Mouse (Mus musculus): Measurements from ENCODE around the gene 1700001C02Rik. TPM values are rescaled to one million over a fixed set of nuclear protein-coding genes. Genes with fewer than 3 reads are reported as not detected.

Gene 1700001C02Rik
- polyA plus RNA-seq, 1 experiment from 2014 or later = not detected

DNA sequence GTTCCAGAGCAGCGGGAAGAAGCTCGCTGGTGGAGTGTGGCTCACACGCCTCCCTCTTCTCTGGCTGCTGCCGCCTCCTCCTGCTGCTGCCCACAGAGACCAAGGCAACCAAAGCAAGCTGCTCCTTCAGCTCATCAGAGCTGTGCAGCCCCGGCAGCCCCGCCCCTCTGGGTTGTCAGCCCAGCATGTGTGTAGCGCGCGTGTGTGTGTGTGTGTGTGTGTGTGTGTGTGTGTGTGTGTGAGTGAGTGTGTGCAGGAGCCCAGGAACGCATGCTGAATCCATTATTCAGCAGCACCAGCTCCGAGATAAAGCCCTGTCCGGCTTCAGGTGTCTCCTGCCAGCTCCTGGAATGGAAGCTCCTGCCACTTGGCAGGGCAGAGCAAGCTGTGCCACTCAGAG is 4.0 kb upstream of the 1700001C02Rik start, which contains the start of gene Otof:
Gene Otof, minus strand, starts transcription at position 112 of the 400 bp plus-strand sequence.
- CTCF ChIA-PET = no interaction called here

DNA sequence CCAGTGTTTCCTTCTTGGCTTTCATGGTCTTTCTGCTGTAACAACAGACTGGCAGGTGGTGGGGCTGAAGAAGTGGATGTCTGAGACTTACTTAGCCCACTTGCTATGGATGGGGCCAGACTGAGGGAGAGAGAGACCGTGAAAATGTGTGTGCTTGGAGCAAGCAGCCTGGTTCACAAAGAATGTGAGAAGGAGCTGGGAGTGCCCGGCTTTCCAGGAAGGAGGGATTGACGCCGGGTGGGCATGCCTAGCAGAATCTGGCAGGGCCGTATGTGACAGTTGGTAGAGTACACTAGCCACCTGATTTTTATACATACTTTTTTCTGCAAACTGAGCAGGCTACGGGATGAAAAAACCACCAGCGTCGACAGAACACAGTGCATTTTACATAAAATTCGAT is 468 bp downstream of the 1700001C02Rik start:
- in situ Hi-C loops (cut with MboI; ENCODE audit: low pct_unique_long_range_greater_than_20kb) = no loop called here
- ChIA-PET CTCF (no interaction called here), POLR2A (no interaction called here)
- DNase-seq (ENCODE audit: low read depth, low spot score) (no peak), ATAC-seq (no peak)
- H3K27me3 ChIP-seq = peaks cover 51% of the 10 kb centered on the region
- TF ChIP-seq CTCF (IDR thresholded peaks at IDR 0.05) = no peak

More for the DNA sequence above, 4.0 kb upstream of the 1700001C02Rik start, which contains the start of gene Otof:
- ATAC-seq (no peak), DNase-seq (ENCODE audit: low read depth, low spot score) (no peak)
- TF ChIP-seq CTCF (IDR thresholded peaks at IDR 0.05) = no peak
- POLR2A ChIA-PET = interaction anchor here (0.6 kb wide), 1 partner anchor 159 kb away, joined by 3 read pairs; no protein-coding TSS in a partner anchor
- in situ Hi-C loops (cut with MboI; ENCODE audit: low pct_unique_long_range_greater_than_20kb) = no loop called here
- H3K27me3 ChIP-seq = peaks cover 61% of the 10 kb centered on the region

DNA sequence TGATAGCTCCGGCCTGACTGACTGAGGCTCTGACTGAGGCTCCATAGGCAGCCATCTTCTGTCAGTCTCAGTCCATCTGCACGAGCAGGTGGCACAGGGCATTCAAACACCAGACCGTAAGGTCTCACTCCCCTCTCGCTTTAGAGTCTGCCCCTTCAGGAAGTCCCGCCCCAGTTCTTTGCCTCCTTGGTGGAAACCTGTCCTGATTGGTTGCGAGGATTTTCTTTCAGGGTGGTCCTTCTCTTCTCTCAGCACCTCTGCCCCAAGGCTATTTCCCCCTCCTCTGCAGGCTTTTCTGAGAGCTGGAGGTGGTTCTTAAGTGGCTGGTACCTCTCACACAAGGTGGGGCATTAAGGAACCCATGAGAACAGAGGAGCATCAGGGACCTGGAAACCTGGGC is 4.6 kb downstream of the 1700001C02Rik start:
- no peak for TF ChIP-seq CTCF (IDR thresholded peaks at IDR 0.05)
- H3K27me3 ChIP-seq = peaks cover 31% of the 10 kb centered on the region
- CTCF ChIA-PET = no interaction called here
- ATAC-seq = no peak
- in situ Hi-C loops (cut with MboI; ENCODE audit: low pct_unique_long_range_greater_than_20kb) = no loop called here
- POLR2A ChIA-PET = no interaction called here
- DNase-seq (ENCODE audit: low read depth, low spot score) = no peak

DNA sequence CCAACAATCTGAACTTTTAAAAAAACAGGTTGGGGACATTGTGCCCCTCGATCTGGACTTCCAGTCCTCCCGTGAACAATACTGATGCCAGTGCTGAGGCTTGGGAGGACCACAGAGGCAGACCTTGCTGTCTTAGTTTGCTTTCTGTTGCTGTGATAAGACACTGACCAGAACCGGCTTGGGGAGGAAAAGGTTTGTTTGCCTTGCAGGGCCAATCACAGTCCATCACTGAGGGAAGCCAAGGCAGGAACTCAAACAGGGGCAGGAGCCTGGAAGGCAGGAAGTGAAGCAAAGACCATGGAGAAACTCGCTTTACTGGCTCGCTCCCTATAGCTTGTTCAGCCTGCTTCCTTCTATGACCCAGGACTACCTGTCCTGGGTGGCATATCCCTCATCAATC is 6.3 kb downstream of the 1700001C02Rik start:
- H3K27me3 ChIP-seq = peaks cover 18% of the 10 kb centered on the region
- no peak for DNase-seq (ENCODE audit: low read depth, low spot score)
- no peak for TF ChIP-seq CTCF (IDR thresholded peaks at IDR 0.05)
- ChIA-PET POLR2A (no interaction called here), CTCF (interaction anchor here (2.1 kb wide), 1 partner anchor 11 kb away, joined by 5 read pairs; no protein-coding TSS in a partner anchor)
- no peak for ATAC-seq
- in situ Hi-C loops (cut with MboI; ENCODE audit: low pct_unique_long_range_greater_than_20kb) = no loop called here

DNA sequence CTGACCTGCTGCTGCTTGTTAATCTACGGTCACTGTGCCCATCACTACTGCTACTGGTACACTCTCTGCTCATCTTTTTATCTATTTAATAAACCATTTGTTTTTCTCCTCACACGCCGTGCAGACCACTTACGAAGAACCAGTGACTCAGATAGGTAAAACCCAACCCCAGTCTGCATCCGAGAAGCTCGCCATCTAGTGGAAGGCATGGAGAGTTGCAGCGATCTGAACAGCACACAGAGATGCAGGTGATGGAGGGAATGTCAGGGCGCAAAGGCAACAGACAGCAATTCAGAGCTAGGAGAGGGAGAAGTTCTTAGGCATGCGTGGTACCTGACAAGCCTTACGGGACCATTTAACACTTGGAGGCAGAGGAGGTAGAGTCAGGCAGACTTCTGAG is 10.7 kb downstream of the 1700001C02Rik start:
- no peak for ATAC-seq
- peak; percentile 91 for TF ChIP-seq CTCF (IDR thresholded peaks at IDR 0.05)
- H3K27me3 ChIP-seq = peaks cover 10% of the 10 kb centered on the region
- CTCF ChIA-PET = interaction anchor here (1.3 to 1.4 kb wide), 2 partner anchors 11 to 25 kb away, joined by 3 to 4 read pairs; no protein-coding TSS in a partner anchor
- no peak for DNase-seq (ENCODE audit: low read depth, low spot score)
- in situ Hi-C loops (cut with MboI; ENCODE audit: low pct_unique_long_range_greater_than_20kb) = loop anchor here (5.0 kb wide), 1 partner anchor 264 kb away; no protein-coding TSS in a partner anchor
- POLR2A ChIA-PET = no interaction called here

DNA sequence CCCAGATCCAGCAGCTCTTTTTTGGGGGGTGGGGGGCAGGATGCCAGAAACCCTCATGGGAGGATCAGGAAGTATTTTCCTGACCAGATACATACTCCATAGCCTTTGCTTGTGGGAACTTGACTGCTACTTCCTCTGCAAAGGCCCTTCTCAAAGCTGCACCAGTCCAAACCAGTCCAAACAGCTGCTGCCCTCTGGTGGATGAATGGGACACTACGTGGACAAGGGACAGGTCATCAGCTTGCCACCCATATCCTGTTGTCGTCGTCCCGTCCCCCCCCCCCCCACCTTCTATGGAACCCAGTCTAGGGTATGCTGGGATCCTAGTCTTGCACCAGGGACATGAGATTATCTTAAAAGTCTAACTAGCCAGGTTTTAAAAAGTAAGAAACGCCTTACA is 16.5 kb downstream of the 1700001C02Rik start:
- ATAC-seq = no peak

DNA sequence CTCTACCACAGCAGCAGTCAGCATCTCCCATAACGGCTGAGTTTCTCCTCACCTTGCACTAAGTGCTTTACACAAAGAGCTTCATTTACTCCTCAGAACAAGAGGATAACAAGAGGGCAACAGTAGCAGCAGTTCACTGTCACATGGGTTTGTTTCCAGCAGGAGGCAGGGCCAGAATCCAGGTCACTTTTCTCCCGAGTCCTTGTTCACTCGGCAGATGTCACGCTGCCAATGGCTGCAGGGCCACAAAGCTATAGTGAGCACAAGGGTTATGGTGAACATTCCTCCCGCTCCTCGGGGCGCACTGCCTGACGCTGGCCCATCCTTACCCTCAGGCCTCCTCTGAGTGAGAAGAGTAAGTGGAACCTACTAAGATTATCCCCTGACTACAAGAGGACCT is 17.7 kb downstream of the 1700001C02Rik start:
- ATAC-seq (no peak), DNase-seq (ENCODE audit: low read depth, low spot score) (no peak)
- ChIA-PET POLR2A (no interaction called here), CTCF (interaction anchor here (1.6 to 2.4 kb wide), 2 partner anchors 11 to 60 kb away, joined by 3 to 5 read pairs; no protein-coding TSS in a partner anchor)
- H3K27me3 ChIP-seq = peaks cover 16% of the 10 kb centered on the region
- in situ Hi-C loops (cut with MboI; ENCODE audit: low pct_unique_long_range_greater_than_20kb) = no loop called here
- TF ChIP-seq CTCF (IDR thresholded peaks at IDR 0.05) = no peak

More for the DNA sequence above, 16.5 kb downstream of the 1700001C02Rik start:
- ChIA-PET POLR2A (interaction anchor here (0.6 kb wide), 1 partner anchor 182 kb away, joined by 8 read pairs; no protein-coding TSS in a partner anchor), CTCF (interaction anchor here (0.6 to 2.4 kb wide), 3 partner anchors 10 to 91 kb away, joined by 3 to 5 read pairs (median 3); no protein-coding TSS in a partner anchor)
- in situ Hi-C loops (cut with MboI; ENCODE audit: low pct_unique_long_range_greater_than_20kb) = no loop called here
- peaks cover 16% of the 10 kb centered on the region for H3K27me3 ChIP-seq
- no peak for DNase-seq (ENCODE audit: low read depth, low spot score)
- TF ChIP-seq CTCF (IDR thresholded peaks at IDR 0.05) = peak; percentile 67

DNA sequence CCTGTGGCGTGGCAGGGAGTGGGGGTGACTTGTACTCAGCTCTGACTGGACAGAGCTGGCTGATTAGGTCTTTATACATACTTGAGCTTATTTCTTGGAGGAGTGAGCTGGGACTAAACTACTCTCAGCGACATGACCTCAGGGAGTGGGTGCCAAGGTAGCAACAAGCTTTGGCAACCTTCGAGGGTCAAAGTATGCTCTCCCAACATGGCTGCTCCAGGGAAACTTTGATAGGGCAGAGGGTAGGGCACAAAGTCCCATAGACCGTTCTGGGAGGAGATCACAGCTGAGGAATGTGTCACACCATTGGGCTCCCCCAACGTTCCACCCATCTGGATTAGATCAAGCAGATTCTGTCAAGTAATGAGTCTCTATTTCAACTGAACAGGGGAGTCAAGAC is 18.7 kb downstream of the 1700001C02Rik start:
- DNase-seq (ENCODE audit: low read depth, low spot score) (no peak), ATAC-seq (no peak)
- CTCF ChIA-PET = interaction anchor here (1.6 kb wide), 1 partner anchor 62 kb away, joined by 3 read pairs; no protein-coding TSS in a partner anchor
- POLR2A ChIA-PET = no interaction called here
- no peak for TF ChIP-seq CTCF (IDR thresholded peaks at IDR 0.05)
- peaks cover 14% of the 10 kb centered on the region for H3K27me3 ChIP-seq
- in situ Hi-C loops (cut with MboI; ENCODE audit: low pct_unique_long_range_greater_than_20kb) = no loop called here

DNA sequence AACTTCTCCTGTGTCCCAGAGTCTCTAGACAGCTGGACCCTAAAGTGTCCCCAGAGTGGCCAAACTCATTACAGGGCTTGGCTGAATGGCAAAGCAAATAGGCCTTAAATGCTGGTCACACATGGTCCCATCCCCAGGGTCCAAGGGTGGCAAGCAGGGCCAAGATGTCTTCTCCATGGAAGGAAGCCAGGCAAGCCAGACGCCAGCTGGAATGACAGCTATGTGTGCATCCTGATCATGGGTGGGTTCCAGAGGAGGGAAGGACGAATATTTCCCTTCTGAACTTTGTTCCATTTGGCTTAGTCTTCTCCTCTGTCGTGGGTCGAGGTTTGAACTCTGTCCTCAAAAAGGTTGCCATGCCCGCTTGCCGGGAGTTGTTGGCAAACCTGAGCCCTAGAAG is 19.3 kb downstream of the 1700001C02Rik start:
- DNase-seq (ENCODE audit: low read depth, low spot score) (no peak), ATAC-seq (no peak)
- in situ Hi-C loops (cut with MboI; ENCODE audit: low pct_unique_long_range_greater_than_20kb) = no loop called here
- H3K27me3 ChIP-seq = peaks cover 10% of the 10 kb centered on the region
- POLR2A ChIA-PET = no interaction called here
- CTCF ChIA-PET = interaction anchor here (1.6 kb wide), 1 partner anchor 62 kb away, joined by 3 read pairs; no protein-coding TSS in a partner anchor
- TF ChIP-seq CTCF (IDR thresholded peaks at IDR 0.05) = no peak

DNA sequence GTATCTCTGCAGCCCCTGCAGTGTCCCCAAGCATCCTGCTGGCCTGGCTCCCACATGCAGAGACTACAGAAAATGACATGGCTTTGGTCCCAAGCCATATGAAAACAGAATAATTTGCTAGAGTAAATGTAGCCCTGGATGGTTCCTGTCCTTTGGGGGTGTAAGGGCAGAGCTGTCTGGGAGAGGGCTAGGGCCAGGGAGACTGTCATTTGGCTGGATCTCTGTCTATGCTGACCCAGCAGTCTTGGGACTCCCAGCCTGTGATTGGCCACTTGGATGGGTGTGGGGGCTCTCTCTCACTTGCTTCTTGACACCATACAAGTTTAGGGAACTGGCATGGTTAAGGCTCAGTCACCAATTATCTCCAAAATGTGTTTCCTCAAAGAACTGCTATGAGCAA is 24.4 kb downstream of the 1700001C02Rik start:
- ChIA-PET CTCF (no interaction called here), POLR2A (no interaction called here)
- DNase-seq (ENCODE audit: low read depth, low spot score) (no peak), ATAC-seq (no peak)
- peaks cover 19% of the 10 kb centered on the region for H3K27me3 ChIP-seq
- TF ChIP-seq CTCF (IDR thresholded peaks at IDR 0.05) = no peak
- in situ Hi-C loops (cut with MboI; ENCODE audit: low pct_unique_long_range_greater_than_20kb) = no loop called here

DNA sequence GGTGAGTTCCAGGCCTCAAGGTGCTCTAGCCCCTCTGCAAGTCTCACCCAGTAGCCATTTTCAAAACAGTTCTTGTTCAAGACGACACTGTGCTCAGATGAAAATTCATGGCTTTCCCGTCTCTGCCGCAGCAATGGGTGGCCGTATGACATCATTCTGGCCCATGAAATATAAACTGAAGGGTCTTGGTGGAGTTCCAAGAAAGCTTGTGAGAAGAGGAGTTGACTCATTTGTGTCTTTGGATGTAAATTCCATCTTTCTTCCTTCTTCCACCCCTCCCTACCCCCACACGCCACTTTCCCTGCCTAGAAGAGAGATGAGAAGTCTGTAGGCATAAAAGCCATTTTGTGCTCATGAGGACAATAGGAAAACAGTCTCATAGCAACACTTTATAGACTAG is 25.0 kb downstream of the 1700001C02Rik start:
- TF ChIP-seq CTCF (IDR thresholded peaks at IDR 0.05) = no peak
- peaks cover 22% of the 10 kb centered on the region for H3K27me3 ChIP-seq
- ChIA-PET POLR2A (no interaction called here), CTCF (no interaction called here)
- in situ Hi-C loops (cut with MboI; ENCODE audit: low pct_unique_long_range_greater_than_20kb) = no loop called here
- ATAC-seq (no peak), DNase-seq (ENCODE audit: low read depth, low spot score) (no peak)

DNA sequence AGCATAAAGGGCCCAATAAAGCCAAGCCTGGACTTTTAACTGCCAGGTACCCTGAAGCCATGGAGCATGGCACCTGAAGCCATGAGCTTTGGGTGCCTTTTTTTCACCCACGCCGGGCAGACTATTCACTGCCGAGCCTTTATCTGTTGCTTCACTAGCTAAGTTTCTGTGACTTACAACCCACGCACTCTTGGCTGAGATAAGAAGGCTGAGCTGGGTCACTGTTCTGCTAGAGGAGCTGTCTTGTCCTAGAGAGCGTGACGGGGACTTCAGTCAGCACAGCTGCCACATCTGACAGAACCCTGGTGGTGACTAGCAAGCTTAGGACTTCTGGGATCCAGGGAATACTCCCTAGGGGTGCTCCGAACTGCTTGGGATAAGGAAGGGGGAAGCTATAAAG is 27.9 kb downstream of the 1700001C02Rik start:
- ChIA-PET POLR2A (no interaction called here), CTCF (no interaction called here)
- ATAC-seq (no peak), DNase-seq (ENCODE audit: low read depth, low spot score) (no peak)
- in situ Hi-C loops (cut with MboI; ENCODE audit: low pct_unique_long_range_greater_than_20kb) = no loop called here
- H3K27me3 ChIP-seq = peaks cover 30% of the 10 kb centered on the region
- TF ChIP-seq CTCF (IDR thresholded peaks at IDR 0.05) = no peak

Data from Patski (cell line).